Mouse (Mus musculus): Measurements from ENCODE around the gene Gm49366.

DNA sequence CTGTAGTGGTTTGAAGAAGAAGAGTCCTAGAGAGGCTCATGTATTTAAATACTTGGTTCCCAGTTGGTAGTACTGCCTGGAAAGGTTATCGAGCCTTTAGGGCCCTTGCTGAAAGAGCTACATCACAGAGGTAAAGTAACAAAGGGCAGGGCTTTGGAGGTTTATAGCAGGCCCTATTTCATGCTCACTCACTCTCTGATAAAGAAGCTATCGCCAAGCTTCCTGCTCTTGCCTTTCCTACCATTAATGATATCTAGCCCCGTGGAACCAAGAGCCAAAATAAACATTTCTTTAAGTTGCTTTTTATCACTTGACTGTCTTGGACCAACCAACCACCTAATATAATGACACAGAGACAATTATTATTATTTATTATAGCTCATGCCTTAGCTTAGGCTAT is 38.3 kb upstream of the Gm49366 start:
- TF ChIP-seq EP300 (optimal IDR thresholded peaks at IDR 0.05) (no peak), CTCF (IDR thresholded peaks at IDR 0.05; ENCODE audit: low read depth) (no peak)
